8 mouse cellular contexts compared by ENCODE assay signal in the genomic region with DNA sequence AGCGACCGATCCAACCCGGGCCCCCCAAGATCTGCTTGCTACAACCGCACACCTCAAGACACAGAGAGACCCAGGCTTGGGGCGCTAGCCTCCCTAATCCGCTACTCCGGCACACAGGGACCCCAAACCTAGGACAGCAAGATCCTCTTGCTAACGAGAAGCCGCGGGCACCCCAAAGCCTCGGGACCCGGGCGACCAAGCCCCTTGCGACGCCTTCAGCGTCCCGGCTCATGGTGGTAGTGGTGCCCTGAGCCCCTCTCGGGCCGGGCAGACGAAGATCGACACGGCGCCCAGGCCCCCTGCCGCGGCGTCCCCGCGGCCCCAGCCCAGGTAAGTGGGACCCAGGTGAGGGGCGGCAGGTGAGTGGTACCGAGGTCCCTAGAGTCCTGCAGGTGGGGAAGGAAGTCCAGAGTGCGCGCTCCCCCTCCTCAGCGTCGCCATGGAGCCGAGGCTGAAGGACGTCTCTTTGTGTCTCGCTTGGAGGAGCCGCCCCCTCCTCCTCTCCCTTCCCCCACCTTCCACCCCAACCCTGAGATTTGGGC. TPM values are rescaled to one million over a fixed set of nuclear protein-coding genes. Genes with fewer than 3 reads are reported as not detected.
DNase-seq lines count a peak whose midpoint lies in the region; ATAC-seq and TF ChIP-seq lines count a peak whose summit lies in the region.

No protein-coding gene starts in this region.

- DNase-seq in adrenal gland, adult 2 months: peak; percentile 48
- no peak for DNase-seq in adrenal gland, postnatal 36 days
- DNase-seq in testis, postnatal 10 days (ENCODE audit: low spot score): no peak
- peak; percentile 65 for DNase-seq in mesoderm, embryonic 11.5 days (ENCODE audit: low read depth, low spot score)
- no peak for DNase-seq in adrenal gland, postnatal 14 days
- no peak for DNase-seq in adrenal gland, postnatal 25 days

- peaks cover 15% of the 10 kb centered on the region for H3K4me1 ChIP-seq in testis, adult 2 months (ENCODE audit: control insufficient read depth, insufficient read depth, low read length)
- peaks cover 48% of the 10 kb centered on the region for H3K4me1 ChIP-seq in hindbrain, embryonic 15.5 days (replicated peaks)

- no peaks in the 10 kb centered on the region for H3K36me3 ChIP-seq in testis, adult 2 months (ENCODE audit: control insufficient read depth, insufficient read depth, low read length)
- H3K36me3 ChIP-seq in hindbrain, embryonic 15.5 days: no peaks in the 10 kb centered on the region

- peak overlapping the region; percentile 91 for H3K4me2 ChIP-seq in hindbrain, embryonic 15.5 days

- TF ChIP-seq CTCF in testis, adult 2 months (IDR thresholded peaks at IDR 0.05; ENCODE audit: control insufficient read depth, insufficient read depth, insufficient replicate concordance, low read depth, low read length): no peak

- H3K27ac ChIP-seq in testis, adult 2 months (ENCODE audit: control insufficient read depth, insufficient read depth, low read depth, low read length): no peak overlapping the region
- peak overlapping the region; percentile 98 for H3K27ac ChIP-seq in hindbrain, embryonic 15.5 days (replicated peaks)

- no peaks in the 10 kb centered on the region for H3K9me3 ChIP-seq in hindbrain, embryonic 15.5 days

- no peaks in the 10 kb centered on the region for H3K27me3 ChIP-seq in testis, adult 2 months (ENCODE audit: control insufficient read depth, insufficient read depth, low read length)
- H3K27me3 ChIP-seq in hindbrain, embryonic 15.5 days: 0 out of 2 replicates have a peak, but pooled peaks cover 5% of the 10 kb centered on the region

- peak overlapping the region; percentile 76 for H3K4me3 ChIP-seq in testis, adult 2 months (ENCODE audit: control insufficient read depth, low read depth, low read length)
- peak overlapping the region; percentile 96 for H3K4me3 ChIP-seq in hindbrain, embryonic 15.5 days

- peak; percentile 46 for ATAC-seq in hindbrain, embryonic 15.5 days (ENCODE audit: low FRiP score, low read depth)

- H3K9ac ChIP-seq in hindbrain, embryonic 15.5 days: peak overlapping the region; percentile 100

- no peak for TF ChIP-seq POLR2A in testis, adult 2 months (IDR thresholded peaks at IDR 0.05; ENCODE audit: control insufficient read depth, low read depth, low read length)

- WGBS in hindbrain, embryonic 15.5 days: under 1% methylated on average over 37 of the region's 38 CpGs

RNA-seq across cellular contexts. Expression of a gene that starts 0.4 kb away (rescaled TPM):
- 10 to 100 TPM; 32.4 to 91.1 TPM for total RNA-seq in adrenal gland, adult 2 months (2021)
- polyA plus RNA-seq in adrenal gland, adult 2 months (2012; rRNA removed): 112 and 178 TPM in 2 replicates
- total RNA-seq in adrenal gland, postnatal 36 days (2021): 10 to 100 TPM; 23.3 to 88.8 TPM
- polyA plus RNA-seq in testis, adult 2 months (2012; rRNA removed): 8.8 and 9.9 TPM in 2 replicates
- polyA plus RNA-seq in hindbrain, embryonic 15.5 days (2015; fragmentation: Nextera tagmentation; extraction: Ambion mirVana): 250 and 292 TPM in 2 replicates
- total RNA-seq in adrenal gland, postnatal 14 days (2021): 45.1 and 50.2 TPM in 2 replicates
- total RNA-seq in adrenal gland, postnatal 25 days (2021): 72.1 and 102 TPM in 2 replicates

Comparison
In these comparisons a context has a peak if more than half of its experiments do, and no peak if none do; other contexts are left out.
1. DNase-seq: peak in adrenal gland, adult 2 months (single experiment) and mesoderm, embryonic 11.5 days (single experiment); none in adrenal gland, postnatal 36 days (0 of 2), testis, postnatal 10 days (single experiment), adrenal gland, postnatal 14 days (single experiment) and adrenal gland, postnatal 25 days (single experiment).